Mouse (Mus musculus) stomach, postnatal 0 days (tissue): ENCODE results near the gene Jsrp1.
A peak's percentile ranks its signal among the peaks of the same experiment; 100 is the strongest.

Experiments
- CTCF ChIP-seq: IDR thresholded peaks from 2 replicates; pipeline ENCODE4 v1.5.1; 2016; ENCODE audit warnings: antibody characterized with exemption, low read depth, mild to moderate bottlenecking, moderate library complexity
- EP300 ChIP-seq: optimal IDR thresholded peaks from 2 replicates; pipeline ENCODE3; 2016; ENCODE audit warnings: antibody characterized with exemption

GRCm38 (mm10) chr10:80826151-80827062 is 13.1 kb upstream of the Jsrp1 start, which contains the start of gene Oaz1:
- TF ChIP-seq CTCF (peak; percentile 12; the same call in 1 of the 2 replicates), EP300 (peak; percentile 56)
